In the genomic region with DNA sequence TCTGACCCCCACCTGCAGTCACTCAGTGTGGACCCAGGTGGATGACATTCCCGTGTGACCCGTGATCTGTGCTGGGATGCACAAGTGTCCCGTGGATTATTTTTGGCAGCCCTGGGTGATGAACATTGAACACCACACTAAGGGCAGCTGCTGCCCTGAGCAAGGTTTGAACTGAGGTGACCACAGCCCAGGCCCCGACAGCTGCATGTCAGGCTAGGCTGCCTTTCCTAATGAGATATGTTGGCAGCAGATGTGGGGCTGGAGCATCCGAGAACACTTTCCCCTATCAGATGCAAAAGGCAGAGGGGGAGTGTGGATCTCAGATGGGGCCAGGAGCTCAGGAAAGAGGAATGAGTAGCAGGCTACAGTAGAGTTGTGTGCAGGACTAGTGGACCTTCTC, we compare ENCODE assay signal across 33 mouse cellular contexts. TPM values are rescaled to one million over a fixed set of nuclear protein-coding genes. Genes with fewer than 3 reads are reported as not detected.
"Had no signal": no experiment of that assay in that cellular context is flagged by ENCODE, and none has a peak within 500 bp of the region (broad histone marks: within the 10 kb centered on the region; RNA-seq: fewer than 3 reads in every experiment).

No protein-coding gene starts in this region.

- H3K27me3 ChIP-seq: forebrain, embryonic 13.5 days; forebrain, embryonic 15.5 days had no signal

- DNase-seq: cerebellum, adult 2 months; cerebellum, adult 8-10 months; cerebellum, adult 9-10 months; cerebellum, adult 9-11 months; cerebellum, postnatal 10 days; cerebellum, postnatal 14 days; cerebellum, postnatal 25 days; cerebellum, postnatal 36 days; embryo, embryonic 11 days; forebrain, postnatal 0 days; gastrocnemius, adult 2 months; gastrocnemius, postnatal 10 days; gastrocnemius, postnatal 14 days; gastrocnemius, postnatal 25 days; gastrocnemius, postnatal 36 days; heart, adult 11 months; heart, adult 18-20 months; heart, adult 2 months had no signal

- H3K4me2 ChIP-seq: embryonic facial prominence, embryonic 12.5 days; embryonic facial prominence, embryonic 13.5 days; embryonic facial prominence, embryonic 15.5 days; forebrain, embryonic 12.5 days; forebrain, embryonic 13.5 days; forebrain, embryonic 15.5 days had no signal

- H3K9ac ChIP-seq: embryonic facial prominence, embryonic 12.5 days; embryonic facial prominence, embryonic 13.5 days; embryonic facial prominence, embryonic 15.5 days; forebrain, embryonic 12.5 days; forebrain, embryonic 13.5 days; forebrain, embryonic 15.5 days; forebrain, postnatal 0 days had no signal

- H3K27ac ChIP-seq: embryonic facial prominence, embryonic 12.5 days; embryonic facial prominence, embryonic 13.5 days; embryonic facial prominence, embryonic 15.5 days; forebrain, embryonic 10.5 days; forebrain, embryonic 12.5 days; forebrain, embryonic 13.5 days; forebrain, embryonic 15.5 days; gastrocnemius, adult 2 months; heart, adult 2 months had no signal

- ATAC-seq: forebrain, embryonic 13.5 days; forebrain, embryonic 14.5 days; forebrain, embryonic 15.5 days; forebrain, embryonic 16.5 days; forebrain, postnatal 0 days had no signal

- H3K4me3 ChIP-seq: embryonic facial prominence, embryonic 12.5 days; embryonic facial prominence, embryonic 13.5 days; embryonic facial prominence, embryonic 15.5 days; erythroblast, embryonic 14.5 days; forebrain, embryonic 10.5 days; forebrain, embryonic 12.5 days; forebrain, embryonic 13.5 days; forebrain, embryonic 15.5 days; gastrocnemius, adult 2 months; heart, adult 2 months had no signal

- H3K9me3 ChIP-seq: embryonic facial prominence, embryonic 12.5 days; embryonic facial prominence, embryonic 13.5 days; embryonic facial prominence, embryonic 15.5 days; forebrain, embryonic 10.5 days; forebrain, embryonic 12.5 days; forebrain, embryonic 13.5 days; forebrain, embryonic 15.5 days had no signal

RNA-seq across cellular contexts. Expression of a gene that starts 4.4 kb away (rescaled TPM):
- total RNA-seq: common myeloid progenitor, adult 5-6 weeks; gastrocnemius, adult 18-20 months; gastrocnemius, adult 2 months; gastrocnemius, adult 8-10 months; gastrocnemius, postnatal 14 days; gastrocnemius, postnatal 25 days; gastrocnemius, postnatal 36 days; granulocyte monocyte progenitor cell, adult 5-6 weeks; heart, adult 18-20 months; heart, adult 2 months; heart, adult 8-10 months had no signal
- polyA plus RNA-seq: erythroblast, embryonic 14.5 days had no signal
